Mouse (Mus musculus): ENCODE data around the gene Dock9.

DNA sequence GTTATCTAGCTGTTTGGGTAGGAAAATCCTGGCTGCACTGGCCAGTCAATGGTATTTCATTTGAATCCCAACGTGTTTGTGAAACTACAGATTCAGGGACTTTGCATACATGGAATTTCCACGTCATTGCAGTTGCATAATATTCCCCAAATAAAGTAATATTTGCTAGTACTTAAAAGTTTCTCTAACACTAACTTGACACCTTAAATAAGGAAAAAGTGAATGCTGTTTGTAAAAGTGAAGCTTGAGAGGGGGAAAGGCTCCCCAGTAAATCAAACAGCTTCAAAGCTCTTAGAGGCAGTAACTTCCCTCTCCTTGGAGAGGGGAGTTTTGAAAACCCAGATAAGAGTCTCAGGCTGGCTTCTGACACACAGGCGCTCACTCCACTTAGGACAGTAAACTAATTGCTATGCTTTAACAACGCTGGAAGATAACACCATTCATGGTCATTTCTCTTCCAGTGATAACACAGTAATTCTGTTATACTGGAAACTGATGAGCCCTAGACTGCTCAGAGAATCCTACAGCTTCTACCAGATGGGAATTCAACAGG is 20.3 kb downstream of the Dock9 start:
- no peak for TF ChIP-seq MAX (IDR thresholded peaks at IDR 0.05)
- TF ChIP-seq CTCF (IDR thresholded peaks at IDR 0.05; ENCODE audit: control insufficient read depth, insufficient read depth, insufficient read length), result no peak
- no peak for TF ChIP-seq USF1 (IDR thresholded peaks at IDR 0.05; ENCODE audit: low read depth)
- TF ChIP-seq MYOG (IDR thresholded peaks at IDR 0.05; ENCODE audit: control insufficient read depth, extremely low read depth, insufficient read length), result no peak
- no peak for TF ChIP-seq MYOD1 (IDR thresholded peaks at IDR 0.05; ENCODE audit: control insufficient read depth, insufficient read length, low read depth)
- TF ChIP-seq CEBPB (IDR thresholded peaks at IDR 0.05; ENCODE audit: low read depth), result no peak

Data from C2C12 (cell line).